Mouse (Mus musculus) left cerebral cortex, postnatal 10 days (tissue): ENCODE measurements around the gene Tmem189. TPM values are rescaled to one million over a fixed set of nuclear protein-coding genes. Genes with fewer than 3 reads are reported as not detected.

Experiments
- DNase-seq, 2 experiments: peaks; one replicate each; pipeline ENCODE4 v3.0.0; 2021 to 2022; ENCODE audit warnings: low spot score in 2 of 2, mixed read lengths in 1 of 2; ENCODE audit errors: extremely low spot score in 1 of 2
- intact Hi-C: fragments of 180-260 bp; cut with DNase I; formaldehyde crosslinking; loops from one replicate; pipeline ENCODE4 v1.15.1; 2025
- total RNA-seq, 2 experiments: library from RNA; stranded (reverse); gene quantifications; 2 replicates each; pipeline ENCODE4 v1.2.3; 2021

Gene Tmem189
- total RNA-seq, result 10 to 100 TPM; 48.4 to 50.2 TPM

- intact Hi-C loops, result loop anchor here (10.0 kb wide), 2 partner anchors 325 to 395 kb away; partner anchors contain the start of genes Pard6b and Ripor3
These were observed at the start of gene Tmem189 for GRCm38 (mm10) chr2:167689501-167690218. Tmem189 (minus strand) TSS chr2:167689822.

DNA sequence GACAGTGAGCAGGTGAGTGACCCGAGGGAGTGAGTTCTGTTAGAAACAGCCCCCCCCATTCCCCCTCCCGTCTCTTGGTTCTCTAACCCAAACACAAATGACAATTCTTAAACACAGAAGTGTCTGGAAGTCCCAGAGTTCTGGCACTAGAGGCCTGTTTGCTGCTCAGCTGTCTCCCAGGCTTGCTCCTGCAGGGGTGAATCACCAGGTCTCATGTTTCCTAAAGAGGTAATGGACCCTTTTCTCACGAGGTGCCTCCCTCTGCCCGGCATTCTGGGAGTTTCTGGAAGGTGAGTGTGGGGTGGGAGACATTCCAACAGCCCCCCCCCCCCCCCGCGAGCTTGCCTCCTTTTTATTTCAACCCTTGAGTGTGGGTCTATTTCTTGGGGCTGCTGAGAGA lies 49.4 kb upstream of the Tmem189 start:
- intact Hi-C loops, result no loop called here
- no peak for DNase-seq

More at GRCm38 (mm10) chr2:167689501-167690218, at the start of gene Tmem189:
- DNase-seq, result peak in 1 of 2 experiments; percentile 73

DNA sequence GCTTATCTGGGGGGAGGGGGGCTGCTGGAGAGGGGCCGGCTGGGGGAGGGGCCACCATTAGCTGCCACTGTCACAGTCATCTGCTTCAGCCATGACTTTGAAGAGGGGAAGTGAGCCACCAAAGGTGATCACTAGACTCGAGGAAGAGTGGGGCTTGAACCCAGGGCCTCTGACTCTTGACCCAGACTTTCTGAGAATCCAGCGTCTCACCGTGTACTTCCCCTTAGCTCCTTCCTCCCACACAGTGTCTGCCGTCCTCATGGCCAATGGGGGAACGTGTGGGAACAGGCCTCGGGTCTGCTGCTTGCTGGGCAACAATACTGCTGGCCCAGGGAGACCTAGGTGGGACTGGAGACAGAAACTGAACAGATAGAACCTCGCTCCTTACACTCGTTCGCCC lies 45.2 kb upstream of the Tmem189 start:
- intact Hi-C loops, result no loop called here

DNA sequence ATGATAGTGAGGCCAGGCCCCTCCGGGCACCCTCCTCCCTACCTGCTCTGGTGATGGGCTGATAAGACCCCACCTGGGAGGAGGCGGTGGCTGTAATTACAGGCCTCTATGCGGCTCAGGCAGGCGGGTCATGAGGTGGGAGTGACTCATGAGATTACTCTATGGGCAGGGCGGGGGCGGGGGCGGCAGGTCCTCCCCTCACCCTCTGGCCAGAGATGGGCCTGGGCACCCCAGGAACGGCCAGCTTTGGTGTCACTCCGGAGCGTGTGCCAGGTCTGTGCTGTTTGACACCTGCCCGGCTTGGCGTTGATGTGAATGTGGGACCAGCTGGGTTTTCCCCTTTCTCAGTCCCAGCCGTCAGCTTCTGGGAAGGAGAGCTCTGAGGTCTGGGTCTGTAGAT lies 41.5 kb upstream of the Tmem189 start:
- DNase-seq, result no peak
- intact Hi-C loops, result no loop called here

More for the DNA sequence above, 45.2 kb upstream of the Tmem189 start:
- no peak for DNase-seq

- DNase-seq, result no peak
- intact Hi-C loops, result no loop called here
These were observed 40.4 kb upstream of the Tmem189 start for GRCm38 (mm10) chr2:167730036-167730435.

DNA sequence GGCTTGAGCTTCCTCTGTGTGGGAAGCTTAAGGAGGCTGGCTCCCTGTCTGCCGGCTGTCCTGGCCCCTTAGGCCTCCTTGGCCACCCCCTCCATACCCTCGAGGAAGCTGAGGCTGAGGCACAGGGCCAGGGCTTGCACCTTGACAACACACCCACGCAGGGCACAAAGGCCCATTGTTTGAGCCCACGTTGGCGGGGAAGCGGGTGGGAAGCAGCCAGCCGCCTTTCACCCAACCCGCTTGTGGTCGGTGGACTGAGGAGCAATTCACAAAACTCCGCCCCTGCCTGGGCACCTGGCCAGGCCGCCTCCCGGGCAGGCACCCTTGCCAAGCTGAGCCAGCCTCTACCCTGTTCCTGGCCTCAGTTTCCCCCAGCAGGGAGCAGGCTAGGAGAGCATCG lies 37.5 kb upstream of the Tmem189 start:
- DNase-seq, result peak; percentile 49 to 79
- intact Hi-C loops, result no loop called here

GRCm38 (mm10) chr2:167725879-167726278 lies 36.3 kb upstream of the Tmem189 start:
- peak in 1 of 2 experiments; percentile 21 for DNase-seq
- intact Hi-C loops, result no loop called here

DNA sequence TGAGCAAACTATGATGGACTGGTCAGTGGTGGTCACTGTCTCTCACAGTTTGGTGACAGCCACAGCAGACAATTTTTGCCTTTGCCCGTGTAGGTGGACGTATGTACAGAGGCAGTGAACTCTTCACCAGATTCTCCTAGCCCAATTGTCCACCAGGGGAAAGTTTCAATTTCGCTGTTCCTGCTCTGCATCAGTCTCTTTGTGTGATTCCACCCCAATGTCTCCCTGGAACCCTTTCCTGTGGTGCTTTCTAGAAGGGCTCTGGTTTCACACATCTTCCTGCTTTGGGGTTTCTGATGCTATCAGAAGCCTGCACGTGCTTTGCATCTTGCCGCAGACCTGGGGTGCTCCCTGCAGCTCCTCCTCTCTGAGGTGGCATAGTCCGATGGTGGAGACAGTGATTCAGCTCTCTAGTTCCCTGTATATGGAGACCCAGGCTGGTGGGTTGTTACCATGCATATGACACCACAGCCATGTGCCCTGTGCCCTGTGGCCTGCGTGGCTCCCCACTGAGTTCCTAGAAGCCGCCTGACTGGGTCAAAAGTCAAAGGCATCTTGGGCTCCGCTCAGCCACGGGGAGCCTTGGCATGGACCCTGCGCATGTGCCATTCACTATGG lies 34.1 kb upstream of the Tmem189 start:
- intact Hi-C loops, result no loop called here
- no peak for DNase-seq

- intact Hi-C loops, result no loop called here
- no peak for DNase-seq
These were observed 32.9 kb upstream of the Tmem189 start for GRCm38 (mm10) chr2:167722538-167722937.

- intact Hi-C loops, result no loop called here
- DNase-seq, result no peak
These were observed 31.7 kb upstream of the Tmem189 start for GRCm38 (mm10) chr2:167721159-167721882.

DNA sequence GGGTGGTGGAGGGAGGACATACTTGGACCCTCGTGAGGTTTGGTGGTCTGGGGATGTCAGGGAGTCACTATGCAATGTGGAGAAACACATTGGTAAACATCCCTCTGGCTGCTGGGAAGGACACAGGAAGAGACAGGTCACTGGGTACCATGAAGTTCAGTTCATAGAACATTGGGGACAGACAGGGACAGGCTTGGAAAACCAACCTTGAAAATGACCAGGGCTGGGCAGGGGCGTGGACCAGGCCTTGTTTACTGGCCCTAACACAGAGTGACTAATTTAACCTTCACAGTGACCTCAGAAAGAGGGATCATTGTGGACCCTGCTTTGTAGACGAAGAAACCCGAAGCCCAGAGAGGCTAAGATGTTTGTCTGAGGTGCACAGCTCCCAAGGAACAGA lies 29.9 kb upstream of the Tmem189 start:
- no peak for DNase-seq
- intact Hi-C loops, result no loop called here

DNA sequence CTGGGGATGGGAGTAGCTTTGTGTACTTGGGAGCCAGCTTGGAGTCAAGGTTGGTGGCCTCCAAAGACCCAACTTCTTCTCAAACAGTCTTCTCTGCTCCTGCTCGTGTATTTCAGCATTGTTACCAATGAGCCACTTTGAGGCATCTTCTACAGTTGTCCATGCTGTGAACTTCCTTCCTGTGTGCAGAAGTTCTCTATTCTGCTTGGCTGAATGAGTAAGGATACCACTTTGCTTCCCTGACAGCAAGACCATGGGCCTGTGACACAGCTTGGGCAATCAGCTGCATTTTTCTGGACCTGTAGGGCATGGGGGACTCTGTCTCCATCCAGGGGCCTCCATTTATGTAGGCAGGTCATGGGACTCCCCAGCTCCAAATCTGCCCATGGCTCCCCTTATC lies 27.6 kb upstream of the Tmem189 start:
- no peak for DNase-seq

DNA sequence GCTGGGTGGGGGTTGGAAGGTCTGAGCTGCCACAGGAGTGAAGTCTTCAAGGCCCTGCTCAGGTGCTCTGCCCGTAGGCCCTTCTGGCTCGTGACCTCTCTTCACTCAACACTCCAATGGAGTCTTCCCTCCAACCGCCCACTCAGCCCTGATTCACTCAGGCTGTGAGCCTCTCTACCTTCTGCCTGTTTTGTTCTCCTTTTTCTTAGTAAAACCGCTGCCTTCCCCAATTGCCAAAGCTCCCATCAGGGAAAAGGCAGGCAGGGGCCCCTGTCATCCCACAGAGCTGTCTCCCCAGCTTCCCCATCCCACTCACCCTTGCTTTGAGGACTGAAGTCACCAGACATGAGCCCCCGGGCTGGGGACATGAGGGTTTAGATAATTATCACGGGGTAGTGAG lies 25.4 kb upstream of the Tmem189 start:
- intact Hi-C loops, result no loop called here

More for the DNA sequence above, 27.6 kb upstream of the Tmem189 start:
- intact Hi-C loops, result no loop called here

DNA sequence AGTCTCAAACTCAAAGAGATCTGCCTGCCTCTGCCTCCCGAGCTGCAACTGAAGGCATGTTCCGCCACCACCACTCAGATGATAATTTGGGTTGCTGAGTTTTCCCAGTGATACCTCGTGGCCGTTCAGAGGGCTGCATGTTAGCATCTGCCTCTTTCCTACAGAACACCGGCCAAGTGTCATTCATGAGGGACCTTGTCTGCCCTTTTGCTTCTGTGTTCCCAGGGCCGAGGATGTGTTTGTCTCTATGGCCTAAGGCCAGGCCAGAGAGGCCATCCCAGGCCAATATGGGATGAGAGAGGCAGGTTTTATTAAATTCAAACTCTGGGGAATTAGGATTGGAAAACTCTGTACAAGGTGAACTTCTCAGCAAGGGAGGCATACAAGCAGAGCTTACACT lies 24.7 kb upstream of the Tmem189 start:
- intact Hi-C loops, result no loop called here
- no peak for DNase-seq

More for the DNA sequence above, 25.4 kb upstream of the Tmem189 start:
- DNase-seq, result no peak

- peak in 1 of 2 experiments; percentile 64 for DNase-seq
- intact Hi-C loops, result no loop called here
These were observed 23.5 kb upstream of the Tmem189 start for GRCm38 (mm10) chr2:167712872-167713821.

DNA sequence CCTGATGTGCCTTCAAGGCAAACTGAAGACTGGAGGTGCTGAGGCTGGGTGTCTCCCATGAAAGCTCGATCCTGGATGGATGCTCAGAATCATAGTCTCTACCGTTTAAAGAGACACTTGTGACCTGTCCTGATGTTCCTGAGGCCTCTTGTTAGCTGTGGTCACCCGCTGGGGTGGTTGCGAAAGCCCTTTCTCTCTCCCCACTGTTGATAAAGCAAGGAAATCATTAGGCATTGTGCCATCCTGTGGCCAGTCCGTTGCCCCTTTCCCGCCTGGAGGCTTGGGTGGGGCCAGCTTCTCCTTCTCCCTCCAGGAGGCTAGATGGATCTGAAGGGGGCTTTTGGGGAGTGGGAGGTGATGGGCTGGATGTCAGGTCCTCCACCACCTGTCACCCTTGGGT lies 21.0 kb upstream of the Tmem189 start:
- no peak for DNase-seq
- intact Hi-C loops, result no loop called here

DNA sequence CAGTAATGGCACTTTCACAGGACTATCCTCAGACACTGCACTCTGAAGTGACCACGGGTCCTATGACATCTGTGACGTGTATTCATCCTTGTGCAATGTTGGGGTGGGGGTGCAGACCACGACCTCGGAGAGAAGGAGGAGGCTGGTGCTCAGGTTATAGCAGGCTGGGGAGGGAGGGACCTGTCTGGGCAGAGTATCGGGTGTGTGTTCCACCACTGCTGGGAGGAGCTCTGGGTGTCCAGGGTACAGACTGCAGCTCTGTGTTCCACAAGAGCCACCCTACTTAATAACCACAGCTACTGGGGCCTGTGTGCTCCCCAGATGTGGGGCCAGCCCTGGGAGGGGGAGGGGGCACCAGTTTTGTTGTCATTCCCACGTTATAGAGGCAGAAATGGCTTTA lies 20.3 kb upstream of the Tmem189 start:
- peak in 1 of 2 experiments; percentile 20 for DNase-seq
- intact Hi-C loops, result no loop called here

DNA sequence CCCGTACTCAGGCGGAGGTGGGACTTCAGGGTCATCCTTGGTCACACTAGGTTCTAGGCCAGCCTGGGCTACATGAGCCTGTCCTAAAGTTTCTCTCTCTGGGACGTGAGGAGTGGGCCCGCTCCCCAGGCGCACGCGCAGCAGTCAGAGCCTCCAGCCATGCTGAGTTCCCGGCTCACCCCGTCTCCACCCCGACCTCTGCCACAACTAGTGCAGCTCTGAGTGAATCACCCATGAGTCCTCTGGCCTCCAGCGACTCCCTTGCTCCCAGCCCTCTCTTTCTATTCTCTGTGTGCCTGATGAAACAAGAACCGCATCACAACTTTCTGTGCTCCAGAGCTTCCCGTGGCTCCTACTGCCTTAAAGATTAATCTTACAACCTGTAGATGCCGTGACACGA lies 18.8 kb upstream of the Tmem189 start:
- intact Hi-C loops, result no loop called here
- DNase-seq, result no peak
